In genomic region chr11:8862426-8862825, GRCm38 (mm10) we compare ENCODE assay signal across 22 mouse cellular contexts.
A peak's percentile ranks its signal among the peaks of the same experiment; 100 is the strongest.
DNase-seq lines count a peak whose midpoint lies in the region; ATAC-seq and TF ChIP-seq lines count a peak whose summit lies in the region.
"Had no signal": no experiment of that assay in that cellular context is flagged by ENCODE, and none has a peak within 500 bp of the region (broad histone marks: within the 10 kb centered on the region; RNA-seq: fewer than 3 reads in every experiment).

No protein-coding gene starts in this region.

- no peak overlapping the region for H3K4me2 ChIP-seq in forebrain, embryonic 11.5 days (ENCODE audit: low read depth, low read length, severe bottlenecking)
- H3K4me2 ChIP-seq in forebrain, embryonic 13.5 days: no peak overlapping the region
- H3K4me2 ChIP-seq in kidney, postnatal 0 days (ENCODE audit: low read length): no peak overlapping the region
- H3K4me2 ChIP-seq: embryonic facial prominence, embryonic 13.5 days; embryonic facial prominence, embryonic 15.5 days had no signal

- TF ChIP-seq CTCF in kidney, postnatal 0 days (IDR thresholded peaks at IDR 0.05; ENCODE audit: low read depth): no peak

- no peaks in the 10 kb centered on the region for H3K4me1 ChIP-seq in forebrain, embryonic 11.5 days (replicated peaks; ENCODE audit: control insufficient read depth, insufficient read depth, low read length)
- peaks cover 26% of the 10 kb centered on the region for H3K4me1 ChIP-seq in forebrain, embryonic 13.5 days
- H3K4me1 ChIP-seq in heart, embryonic 10.5 days: no peaks in the 10 kb centered on the region
- H3K4me1 ChIP-seq in kidney, postnatal 0 days (replicated peaks; ENCODE audit: insufficient read depth, low read length): no peaks in the 10 kb centered on the region
- H3K4me1 ChIP-seq: embryonic facial prominence, embryonic 13.5 days; embryonic facial prominence, embryonic 15.5 days had no signal

- no peaks in the 10 kb centered on the region for H3K36me3 ChIP-seq in forebrain, embryonic 11.5 days (ENCODE audit: control insufficient read depth, insufficient read depth, low read length)
- H3K36me3 ChIP-seq in forebrain, embryonic 13.5 days (ENCODE audit: poor library complexity, severe bottlenecking): no peaks in the 10 kb centered on the region
- no peaks in the 10 kb centered on the region for H3K36me3 ChIP-seq in heart, embryonic 10.5 days
- H3K36me3 ChIP-seq in kidney, postnatal 0 days (ENCODE audit: insufficient read depth, low read length): no peaks in the 10 kb centered on the region
- H3K36me3 ChIP-seq: embryonic facial prominence, embryonic 13.5 days; embryonic facial prominence, embryonic 15.5 days; forebrain, embryonic 10.5 days had no signal

- ATAC-seq in forebrain, embryonic 11.5 days (replicated peaks; ENCODE audit: low FRiP score): no peak
- no peak for ATAC-seq in forebrain, embryonic 13.5 days
- peak; percentile 40; the same call in 1 of the 2 replicates for ATAC-seq in kidney, postnatal 0 days (replicated peaks; ENCODE audit: low FRiP score, low read depth)
- ATAC-seq: forebrain, embryonic 14.5 days; forebrain, embryonic 16.5 days had no signal

- no peak overlapping the region for H3K9ac ChIP-seq in forebrain, embryonic 11.5 days (ENCODE audit: low read length)
- no peak overlapping the region for H3K9ac ChIP-seq in forebrain, embryonic 13.5 days
- no peak overlapping the region for H3K9ac ChIP-seq in kidney, postnatal 0 days (ENCODE audit: low read depth, low read length)
- H3K9ac ChIP-seq: embryonic facial prominence, embryonic 13.5 days; embryonic facial prominence, embryonic 15.5 days had no signal

- no peak overlapping the region for H3K4me3 ChIP-seq in forebrain, embryonic 11.5 days (ENCODE audit: low read depth, low read length)
- no peak overlapping the region for H3K4me3 ChIP-seq in forebrain, embryonic 13.5 days
- no peak overlapping the region for H3K4me3 ChIP-seq in heart, embryonic 10.5 days
- H3K4me3 ChIP-seq in kidney, postnatal 0 days (replicated peaks; ENCODE audit: low read depth, low read length): no peak overlapping the region
- H3K4me3 ChIP-seq: embryonic facial prominence, embryonic 13.5 days; embryonic facial prominence, embryonic 15.5 days; erythroblast, embryonic 14.5 days; forebrain, embryonic 10.5 days had no signal

- 86% methylated on average over 4 of the region's 4 CpGs for WGBS in forebrain, embryonic 11.5 days
- 84% methylated on average over 4 of the region's 4 CpGs for WGBS in forebrain, embryonic 13.5 days
- 76% methylated on average over 4 of the region's 4 CpGs for WGBS in heart, embryonic 10.5 days
- 63% methylated on average over 4 of the region's 4 CpGs for WGBS in kidney, postnatal 0 days

- no peak overlapping the region for H3K27ac ChIP-seq in forebrain, embryonic 11.5 days (ENCODE audit: low read depth, low read length)
- H3K27ac ChIP-seq in forebrain, embryonic 13.5 days: no peak overlapping the region
- no peak overlapping the region for H3K27ac ChIP-seq in heart, embryonic 10.5 days
- H3K27ac ChIP-seq in kidney, postnatal 0 days: no peak overlapping the region
- H3K27ac ChIP-seq: embryonic facial prominence, embryonic 13.5 days; embryonic facial prominence, embryonic 15.5 days; forebrain, embryonic 10.5 days had no signal

- no peaks in the 10 kb centered on the region for H3K27me3 ChIP-seq in forebrain, embryonic 11.5 days (ENCODE audit: control insufficient read depth, insufficient read depth, low read length)
- H3K27me3 ChIP-seq in forebrain, embryonic 13.5 days: no peaks in the 10 kb centered on the region
- H3K27me3 ChIP-seq in heart, embryonic 10.5 days (ENCODE audit: insufficient read depth, poor library complexity, severe bottlenecking): peaks cover 3% of the 10 kb centered on the region; the same call in 1 of the 2 replicates
- H3K27me3 ChIP-seq in kidney, postnatal 0 days (ENCODE audit: insufficient read depth, low read length): no peaks in the 10 kb centered on the region
- H3K27me3 ChIP-seq: embryonic facial prominence, embryonic 13.5 days; embryonic facial prominence, embryonic 15.5 days had no signal

- no peaks in the 10 kb centered on the region for H3K9me3 ChIP-seq in forebrain, embryonic 11.5 days (ENCODE audit: control insufficient read depth, low read length)
- H3K9me3 ChIP-seq in forebrain, embryonic 13.5 days (replicated peaks): no peaks in the 10 kb centered on the region
- H3K9me3 ChIP-seq in heart, embryonic 10.5 days: no peaks in the 10 kb centered on the region
- no peaks in the 10 kb centered on the region for H3K9me3 ChIP-seq in kidney, postnatal 0 days (replicated peaks; ENCODE audit: low read length)
- H3K9me3 ChIP-seq: embryonic facial prominence, embryonic 13.5 days; embryonic facial prominence, embryonic 15.5 days; forebrain, embryonic 10.5 days had no signal

- peak; percentile 48 for DNase-seq in forebrain, embryonic 11.5 days (ENCODE audit: low spot score)
- peak; percentile 62 for DNase-seq in heart, embryonic 10.5 days (ENCODE audit: low spot score)
- DNase-seq in heart, adult 9 months (ENCODE audit: low spot score in 2 of 2): no peak
- DNase-seq in kidney, postnatal 0 days (ENCODE audit: low spot score): no peak
- no peak for DNase-seq in kidney, postnatal 4 days
- DNase-seq: adrenal gland, adult 2 months; adrenal gland, postnatal 10 days; adrenal gland, postnatal 25 days; cerebellum, adult 11 months; cerebellum, adult 18-20 months; cerebellum, adult 8-10 months; cerebellum, adult 9-11 months; cerebellum, postnatal 14 days; cerebellum, postnatal 36 days; embryo, embryonic 11 days had no signal

Comparison
In these comparisons a context has a peak if more than half of its experiments do, and no peak if none do; other contexts are left out.
1. DNase-seq: peak in forebrain, embryonic 11.5 days (single experiment) and heart, embryonic 10.5 days (single experiment); none in heart, adult 9 months (0 of 2), kidney, postnatal 0 days (single experiment) and kidney, postnatal 4 days (0 of 2).